Mouse (Mus musculus): ENCODE measurements around the gene Lrrc41.

Lrrc41 gene

DNA sequence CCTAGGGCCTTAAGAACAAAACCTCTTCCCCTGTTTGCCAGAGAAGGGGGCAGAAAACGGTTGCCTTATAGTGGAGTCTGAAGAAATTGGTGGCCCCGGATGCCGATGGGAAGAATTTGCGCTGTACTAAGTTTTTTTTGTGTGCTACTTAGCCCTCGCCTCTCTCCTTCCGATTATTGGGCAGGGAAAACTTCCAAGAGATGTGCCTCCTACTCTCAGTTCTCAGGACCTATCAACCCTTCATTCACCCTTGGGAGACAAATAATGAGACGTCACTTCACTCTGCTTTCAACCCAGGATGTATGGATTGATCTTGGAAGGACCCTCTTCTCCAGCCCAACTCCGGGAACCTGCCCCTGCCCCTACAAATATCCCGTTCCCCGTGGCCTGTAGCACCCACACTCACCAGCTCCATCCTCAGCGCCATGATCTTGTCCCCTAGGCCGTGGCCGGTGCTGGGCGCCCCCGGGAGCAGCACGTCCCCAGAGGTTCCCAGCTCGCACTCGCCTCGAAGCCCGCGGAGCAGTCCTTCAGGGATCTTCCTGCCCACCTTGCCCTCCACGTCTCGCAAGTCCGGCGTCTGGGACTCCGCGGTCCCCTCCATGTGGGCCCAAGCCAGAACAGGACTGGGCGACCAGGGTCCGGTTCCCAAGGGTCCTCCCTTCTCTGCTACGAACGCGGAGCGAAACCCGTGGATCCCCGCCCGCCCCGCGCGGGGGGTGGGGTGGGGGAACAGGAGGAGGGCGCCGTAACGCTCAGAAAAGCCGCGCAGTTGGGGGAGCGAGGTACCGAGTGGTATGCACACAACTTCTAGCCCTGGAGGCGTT lies 69.0 kb downstream of the Lrrc41 start:
- DNase-seq (ENCODE audit: low spot score) = peak; percentile 54
